Mouse (Mus musculus): Measurements from ENCODE around the gene Crhr1.

DNA sequence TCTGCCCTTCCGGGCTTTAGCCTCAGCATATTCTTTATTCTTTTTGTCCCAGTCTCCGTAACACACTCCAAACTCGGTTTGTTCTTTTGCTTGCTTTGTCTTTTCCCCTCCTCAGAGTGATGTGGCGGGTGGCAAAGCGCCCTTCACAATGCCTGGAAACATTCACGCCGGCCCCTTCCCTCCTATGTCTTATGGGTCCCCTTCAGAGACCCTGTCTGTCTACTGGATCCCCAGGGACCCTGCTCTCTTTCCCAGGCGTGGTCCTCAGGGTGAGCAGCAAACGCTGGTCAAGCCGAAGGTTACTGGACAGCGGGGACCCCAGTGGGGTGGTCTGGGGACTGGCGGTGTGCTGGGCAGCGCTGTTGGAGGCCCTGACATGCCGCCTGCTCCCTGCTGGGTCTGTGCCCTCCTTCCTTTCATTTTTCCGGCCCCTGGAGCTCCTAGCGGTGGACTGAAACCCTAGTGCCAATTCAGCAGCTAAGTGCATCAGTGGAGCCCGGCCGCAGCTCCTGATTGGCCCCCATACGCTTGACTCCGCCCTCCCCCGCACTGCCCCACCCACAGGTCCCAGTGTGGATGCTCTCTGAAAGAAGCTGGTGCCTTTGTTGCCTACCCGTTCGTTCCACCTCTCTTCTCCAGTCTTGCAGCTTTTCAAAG, 25.1 kb downstream of the Crhr1 start:
- TF ChIP-seq POLR2A (IDR thresholded peaks at IDR 0.05; ENCODE audit: insufficient read depth, low read depth, low read length): no peak
- TF ChIP-seq EP300 (IDR thresholded peaks at IDR 0.05; ENCODE audit: insufficient read depth, low read depth, low read length): no peak
- TF ChIP-seq CTCF (IDR thresholded peaks at IDR 0.05): no peak
